Mouse (Mus musculus): ENCODE results near the gene Slc12a8. TPM values are rescaled to one million over a fixed set of nuclear protein-coding genes. Genes with fewer than 3 reads are reported as not detected.
"Not testable (repeated sequence)": the region's sequence is repeated elsewhere in the genome, so short reads cannot be mapped to it uniquely, and the experiment has no call there.

The Slc12a8 gene
- total RNA-seq (2022) = under 1 TPM; 0.10 to 0.32 (median 0.22) TPM

DNA sequence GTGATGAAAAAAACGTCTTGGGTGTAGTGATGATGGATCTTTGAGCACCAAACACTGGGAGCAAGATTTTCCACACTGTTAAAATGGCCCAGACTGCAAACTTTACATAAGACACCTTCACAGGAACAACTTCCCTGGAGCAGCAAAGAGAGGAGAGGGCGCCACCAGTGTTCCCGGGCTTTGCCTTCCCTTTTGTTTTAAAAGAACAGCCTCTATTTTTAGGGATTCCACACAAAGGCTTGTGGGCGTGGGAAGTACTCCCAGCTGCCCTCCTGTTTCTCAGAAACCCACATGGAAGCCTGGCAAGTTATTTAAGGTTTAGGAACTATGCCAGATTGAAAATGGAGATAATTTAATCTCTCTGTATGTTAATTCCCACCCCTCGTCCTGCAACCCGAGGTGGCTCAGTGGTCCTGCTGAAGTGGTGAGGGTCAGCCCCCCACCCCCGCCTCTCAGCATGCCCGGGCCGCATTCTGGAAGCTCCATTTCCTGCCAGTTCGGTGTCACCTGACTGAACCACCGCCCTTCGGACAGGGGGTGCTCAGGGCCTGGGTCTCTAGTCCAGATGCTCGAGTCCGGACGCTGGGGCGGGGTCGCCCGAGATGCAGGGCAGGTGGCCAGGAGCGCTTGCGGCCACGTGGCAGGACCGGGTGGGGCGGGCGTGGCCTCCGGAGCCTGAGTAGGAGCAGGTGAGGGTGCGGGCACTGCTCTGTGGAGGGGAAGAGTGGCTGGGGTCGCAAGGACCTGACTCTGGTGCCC, at the start of gene Slc12a8:
Gene Slc12a8 (plus strand): TSS at position 522 of the 759 bp plus-strand sequence.
- DNase-seq (ENCODE audit: low spot score in 2 of 2) = no peak

DNA sequence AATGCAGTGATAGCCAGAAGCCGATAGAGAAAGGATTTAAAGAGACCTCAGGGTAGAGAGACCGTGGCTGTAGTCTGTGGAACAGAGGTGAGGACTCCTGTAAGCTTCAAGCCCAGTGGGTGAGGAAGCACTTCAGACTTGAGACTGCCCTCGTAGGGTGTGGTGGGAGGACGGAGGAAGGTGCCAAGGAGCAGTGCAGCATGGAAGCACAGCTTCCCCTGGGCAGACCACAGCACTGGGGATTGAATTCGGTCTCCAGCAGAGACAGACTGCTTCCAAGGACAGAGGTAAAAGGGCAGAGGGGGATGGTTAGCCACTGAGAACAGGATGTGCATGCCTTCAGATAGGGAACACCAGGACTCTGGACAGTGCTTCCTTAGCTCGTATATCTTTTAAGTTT, 49.7 kb upstream of the Slc12a8 start:
- DNase-seq (ENCODE audit: low spot score in 2 of 2) = no peak

DNA sequence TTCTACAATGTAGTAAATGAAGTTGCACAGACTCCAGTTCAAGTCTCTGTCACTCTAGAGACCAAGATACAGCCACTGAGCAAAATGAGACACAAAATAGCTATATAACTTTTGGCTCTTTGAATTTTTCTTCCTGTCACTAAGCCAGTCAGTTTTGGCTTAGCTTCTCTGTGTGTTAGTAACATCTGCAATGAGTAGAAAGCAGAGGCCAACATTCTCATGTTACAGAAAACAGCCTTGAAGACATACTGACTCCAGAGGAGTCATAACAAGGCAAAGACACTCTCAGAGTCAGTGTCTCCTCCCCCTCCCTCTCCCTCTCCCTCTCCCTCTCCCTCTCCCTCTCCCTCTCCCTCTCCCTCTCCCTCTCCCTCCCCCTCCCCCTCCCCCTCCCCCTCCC, 47.2 kb upstream of the Slc12a8 start:
- no peak for DNase-seq (ENCODE audit: low spot score in 2 of 2)

DNA sequence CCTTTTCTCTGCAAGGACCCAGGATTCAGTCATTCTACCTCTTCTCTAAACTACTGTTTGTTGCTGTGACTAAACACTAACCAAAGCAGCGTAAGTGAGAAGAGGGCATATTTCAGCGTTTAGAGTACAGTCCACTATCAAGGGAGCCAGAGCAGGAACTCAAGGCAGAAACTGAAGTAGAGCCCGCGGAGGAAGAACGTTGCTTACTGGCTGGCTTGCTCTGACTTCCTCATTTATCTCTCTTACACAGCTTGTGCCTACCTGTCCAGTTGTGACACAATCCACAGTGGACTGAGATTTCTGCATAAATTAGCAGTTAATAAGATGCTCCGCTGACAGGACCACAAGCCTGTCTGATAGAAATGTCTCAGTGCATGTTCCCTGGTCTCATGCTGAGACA, 42.7 kb upstream of the Slc12a8 start:
- no peak for DNase-seq (ENCODE audit: low spot score in 2 of 2)

DNA sequence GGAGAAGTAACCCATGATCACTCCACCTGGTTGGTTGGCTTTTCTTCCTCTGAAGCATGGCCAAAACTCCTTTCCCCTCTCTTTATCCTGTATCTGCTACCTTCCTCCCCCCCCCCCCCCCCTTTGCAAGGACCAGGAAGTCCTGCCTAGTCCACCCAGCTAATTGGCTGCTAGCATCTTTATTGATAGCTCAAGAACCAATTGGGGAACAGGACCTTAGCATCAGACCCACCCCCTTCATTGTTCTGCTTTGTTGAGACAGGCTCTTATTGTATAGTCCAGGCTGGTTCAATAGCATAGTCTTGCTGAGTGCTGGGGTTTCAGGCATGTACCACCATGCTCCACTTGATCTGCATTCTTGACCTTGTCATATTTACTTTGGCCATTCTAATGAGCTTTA, 37.2 kb upstream of the Slc12a8 start:
- no peak for DNase-seq (ENCODE audit: low spot score in 2 of 2)

DNA sequence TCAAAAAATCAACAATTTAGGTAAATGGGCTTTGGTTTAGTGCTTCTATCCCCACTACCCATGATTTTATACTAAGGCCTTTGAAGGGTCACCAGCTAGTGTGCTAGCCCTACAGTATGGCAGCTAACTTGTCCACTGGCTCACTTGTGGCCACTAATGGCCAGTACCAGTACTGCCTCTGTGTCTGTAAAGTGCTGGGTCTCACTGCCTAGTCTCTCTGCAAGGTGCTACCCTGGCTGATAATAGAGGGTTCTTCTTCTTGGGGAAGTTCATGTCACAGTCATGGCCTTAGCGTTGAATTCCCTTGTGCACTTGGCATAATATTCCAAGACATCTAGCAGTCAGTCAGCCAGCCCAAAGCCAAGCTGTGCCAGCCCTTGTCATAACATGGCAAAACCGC, 36.0 kb upstream of the Slc12a8 start:
- no peak for DNase-seq (ENCODE audit: low spot score in 2 of 2)

DNA sequence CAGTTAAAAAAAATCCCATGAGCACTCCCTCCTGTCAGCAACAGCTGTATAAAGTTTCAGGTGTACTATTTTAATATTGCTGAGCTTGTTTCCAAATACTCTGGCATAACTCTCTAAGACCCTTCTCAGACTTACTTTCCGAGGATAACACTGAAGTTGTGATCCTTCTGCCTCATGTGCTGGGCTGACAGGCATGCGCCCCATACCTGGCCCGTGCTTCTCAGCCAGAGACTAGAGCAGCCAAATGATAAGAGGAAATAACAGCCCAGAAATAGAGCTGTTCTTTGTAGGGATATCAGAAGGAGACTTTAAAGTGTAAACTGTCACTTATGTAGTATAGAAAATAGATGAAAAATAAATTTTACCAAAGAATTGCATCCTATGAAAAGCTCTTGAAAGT, 34.8 kb upstream of the Slc12a8 start:
- DNase-seq (ENCODE audit: low spot score in 2 of 2) = no peak

DNA sequence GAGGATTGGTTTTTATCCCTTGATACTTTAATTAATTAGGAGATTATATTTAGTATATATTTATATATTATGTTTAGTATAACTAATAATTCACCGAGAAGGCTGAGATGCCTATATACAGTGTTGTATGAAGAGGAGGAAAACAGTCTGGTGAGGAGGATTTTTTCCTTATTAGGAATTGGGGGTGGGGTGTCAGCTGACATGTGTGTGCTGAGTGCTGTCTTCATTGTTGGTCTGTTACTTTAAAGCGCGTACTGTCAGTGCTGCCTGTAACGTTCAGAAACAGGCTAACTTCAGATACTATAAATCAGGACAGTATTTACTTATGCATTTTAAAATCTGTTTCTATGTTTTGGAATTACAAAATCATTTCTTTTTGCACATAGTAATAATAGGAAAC, 29.4 kb upstream of the Slc12a8 start:
- no peak for DNase-seq (ENCODE audit: low spot score in 2 of 2)

DNA sequence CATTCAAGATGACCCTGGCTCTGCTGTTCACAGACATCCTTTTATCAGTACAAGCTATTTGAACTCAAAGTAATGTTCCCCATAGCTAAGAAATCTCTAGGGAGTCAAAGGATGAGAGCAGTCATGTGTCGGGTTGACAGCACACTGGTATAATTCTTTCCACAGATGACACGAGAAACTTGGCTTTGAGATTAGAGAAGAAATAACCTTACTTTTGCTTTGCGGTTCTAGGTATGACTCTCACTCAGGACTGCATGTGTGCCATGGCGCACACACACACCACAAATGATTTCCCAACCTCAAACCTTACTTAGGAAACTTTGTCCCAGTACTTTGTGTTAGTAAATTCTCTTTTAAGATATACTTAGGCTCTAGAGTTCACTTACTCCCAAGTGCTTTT, 22.8 kb upstream of the Slc12a8 start:
- no peak for DNase-seq (ENCODE audit: low spot score in 2 of 2)

DNA sequence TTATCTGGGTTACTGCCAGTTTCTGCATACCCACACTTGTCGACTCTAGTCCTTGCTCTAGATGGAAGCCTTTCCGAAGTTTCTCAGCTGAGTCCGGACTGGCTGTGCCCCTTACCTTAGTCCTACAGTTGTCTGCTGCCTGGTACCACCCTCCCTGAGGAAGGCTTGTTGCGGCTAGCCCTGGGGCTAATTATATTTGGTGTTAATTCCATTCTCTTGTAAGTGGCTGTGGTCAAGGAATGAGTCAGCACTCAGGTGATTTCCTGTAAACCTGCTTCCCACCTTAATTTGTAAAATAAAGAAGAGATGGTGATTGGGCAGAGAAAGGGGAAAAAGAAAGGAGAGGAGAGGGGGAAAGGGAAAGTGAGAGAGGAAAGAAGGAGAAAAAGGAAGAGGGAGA, 9.0 kb upstream of the Slc12a8 start:
- no peak for DNase-seq (ENCODE audit: low spot score in 2 of 2)

DNA sequence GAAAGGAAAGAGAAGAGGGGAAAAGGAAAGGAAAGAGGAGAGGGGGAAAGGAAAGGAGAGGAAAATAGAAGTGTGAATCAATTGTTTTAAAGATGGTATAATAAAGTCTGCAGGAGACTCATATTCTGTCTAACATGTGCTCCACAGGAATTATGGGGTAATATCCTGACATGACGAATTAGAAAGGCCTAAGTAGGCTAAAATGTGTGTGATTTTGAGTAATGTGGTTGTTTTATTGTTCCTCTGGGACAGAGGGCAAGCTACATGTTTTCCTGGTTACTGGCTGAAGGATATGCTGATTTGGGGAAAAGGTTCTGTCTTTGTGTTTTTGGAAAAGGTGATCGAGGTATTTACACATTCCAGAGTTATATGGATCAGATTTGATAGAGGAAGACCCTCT, 7.9 kb upstream of the Slc12a8 start:
- not testable (repeated sequence) for DNase-seq (ENCODE audit: low spot score in 2 of 2)

DNA sequence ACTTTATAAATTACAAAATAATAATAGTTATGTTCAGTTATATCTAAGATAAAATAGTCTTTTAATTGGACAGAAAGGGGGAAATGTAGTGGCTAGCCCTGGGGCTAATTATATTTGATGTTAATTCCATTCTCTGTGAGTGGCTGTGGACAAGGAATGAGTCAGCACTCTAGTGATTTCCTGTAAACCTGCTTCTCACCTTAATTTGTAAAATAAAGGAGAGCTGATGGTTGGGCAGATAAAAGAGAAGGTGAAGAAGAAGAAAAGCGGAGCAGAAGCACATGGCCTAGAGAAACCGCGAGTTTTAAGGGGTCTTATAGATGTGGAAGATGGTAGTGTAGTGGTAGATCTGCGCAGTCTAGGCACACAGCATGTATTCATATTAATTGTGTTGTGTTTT, 6.3 kb upstream of the Slc12a8 start:
- DNase-seq (ENCODE audit: low spot score in 2 of 2) = not testable (repeated sequence)

DNA sequence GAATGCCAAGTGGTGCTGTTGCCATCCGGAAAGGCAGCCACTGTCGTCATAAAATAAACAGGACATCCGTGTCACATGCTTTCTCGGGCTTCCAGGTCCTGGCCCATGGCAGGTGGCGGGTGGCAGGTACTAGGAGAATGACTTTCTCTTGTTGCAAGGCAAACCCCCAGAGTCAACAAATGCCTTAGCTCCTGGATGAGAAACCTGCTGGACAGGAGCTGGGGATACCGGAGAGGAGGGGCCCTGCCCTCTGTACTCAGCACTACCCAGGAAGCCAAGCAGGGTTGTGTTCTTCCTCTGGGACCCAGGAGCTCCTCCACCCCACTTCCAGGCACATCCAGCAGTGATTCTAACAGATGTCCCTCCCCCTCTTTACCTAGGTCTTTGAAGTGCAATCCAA, 4.6 kb upstream of the Slc12a8 start:
- no peak for DNase-seq (ENCODE audit: low spot score in 2 of 2)

DNA sequence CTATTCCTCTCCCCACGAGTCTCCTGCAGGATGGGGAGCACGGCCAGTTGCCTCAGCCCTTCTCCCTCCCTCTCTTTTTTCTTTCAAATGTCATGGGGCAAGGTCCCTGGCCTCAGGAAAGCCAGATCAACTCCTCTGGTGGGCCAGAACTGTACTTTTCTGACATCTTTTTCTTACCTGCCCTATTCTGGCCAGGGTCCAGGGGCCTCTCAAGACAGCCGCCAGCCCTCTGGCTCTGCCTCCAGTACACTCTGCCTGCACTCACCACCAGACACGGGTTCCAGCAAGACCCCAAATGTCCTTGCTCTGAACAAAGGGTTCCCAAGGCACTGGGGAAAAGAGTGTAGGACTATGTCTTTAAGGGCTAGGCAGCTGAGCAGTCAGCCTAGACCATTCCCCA, 499 bp downstream of the Slc12a8 start:
- DNase-seq (ENCODE audit: low spot score in 2 of 2) = no peak

DNA sequence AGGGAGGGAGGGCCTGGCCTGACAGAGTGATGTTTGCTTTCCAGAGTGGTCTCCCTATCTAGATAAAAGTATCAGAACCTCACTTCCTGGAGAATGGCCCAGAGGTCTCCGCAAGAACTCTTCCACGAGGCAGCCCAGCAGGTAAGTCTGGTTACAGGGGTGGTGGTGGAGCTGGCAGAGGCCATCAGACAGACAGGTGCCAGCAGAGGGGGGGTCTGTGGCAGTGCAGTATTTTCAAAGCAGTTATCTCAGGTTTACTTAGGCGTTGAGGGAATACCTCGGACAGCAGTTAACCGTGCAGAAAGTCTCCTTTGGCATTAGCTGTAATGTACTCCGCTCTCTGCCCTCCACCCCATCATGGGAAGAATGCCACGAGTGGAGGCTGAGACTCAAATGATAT, 1.1 kb downstream of the Slc12a8 start:
- no peak for DNase-seq (ENCODE audit: low spot score in 2 of 2)

DNA sequence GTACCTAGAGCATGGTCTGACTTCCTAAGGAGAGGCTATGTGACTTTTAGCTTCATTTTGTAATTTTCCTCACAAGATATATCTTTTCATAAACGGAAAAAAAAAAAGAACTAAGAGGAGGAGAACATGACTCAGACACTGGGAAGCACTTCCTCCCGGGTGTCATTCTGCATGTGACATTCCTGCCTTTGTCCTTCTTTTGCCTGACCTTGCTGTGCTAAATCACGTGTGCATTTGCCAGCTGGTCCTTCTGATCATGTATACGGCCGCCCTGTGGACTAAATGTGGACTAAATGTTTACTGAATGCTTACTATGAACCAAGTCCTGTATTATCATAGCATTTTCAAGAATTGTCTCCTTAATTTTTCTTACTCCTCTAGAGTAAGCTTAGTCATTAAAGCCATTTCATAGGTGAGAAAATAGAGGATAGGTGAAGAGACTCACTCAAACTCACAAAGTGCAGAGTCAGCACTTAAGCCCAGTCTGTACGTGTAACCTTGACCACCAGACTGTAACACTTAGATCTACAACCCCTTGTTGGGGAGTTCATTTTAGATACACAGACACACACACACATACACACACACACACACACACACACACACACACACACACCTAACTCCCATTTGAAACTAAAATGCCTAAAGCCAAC, 2.9 kb downstream of the Slc12a8 start:
- DNase-seq (ENCODE audit: low spot score in 2 of 2) = no peak

DNA sequence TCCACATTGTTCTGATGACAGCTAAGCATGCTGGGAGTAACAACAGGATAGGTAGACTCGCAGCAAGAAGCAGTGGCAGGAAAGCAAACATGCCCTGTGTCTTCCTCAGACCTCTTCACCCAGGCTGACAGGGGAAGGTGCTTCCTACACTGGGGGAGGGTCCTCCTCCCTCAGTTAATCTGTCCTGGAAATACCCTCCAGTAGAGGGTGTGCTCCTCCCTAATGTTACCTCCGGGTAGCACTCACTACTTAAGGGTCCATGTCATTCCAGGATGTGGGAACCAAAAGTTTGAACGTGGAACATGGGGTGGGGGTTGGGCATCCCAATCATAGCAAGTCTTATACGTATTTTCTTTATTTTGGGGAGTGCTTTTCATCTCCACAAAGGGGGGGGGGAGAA, 5.4 kb downstream of the Slc12a8 start:
- DNase-seq (ENCODE audit: low spot score in 2 of 2) = no peak

DNA sequence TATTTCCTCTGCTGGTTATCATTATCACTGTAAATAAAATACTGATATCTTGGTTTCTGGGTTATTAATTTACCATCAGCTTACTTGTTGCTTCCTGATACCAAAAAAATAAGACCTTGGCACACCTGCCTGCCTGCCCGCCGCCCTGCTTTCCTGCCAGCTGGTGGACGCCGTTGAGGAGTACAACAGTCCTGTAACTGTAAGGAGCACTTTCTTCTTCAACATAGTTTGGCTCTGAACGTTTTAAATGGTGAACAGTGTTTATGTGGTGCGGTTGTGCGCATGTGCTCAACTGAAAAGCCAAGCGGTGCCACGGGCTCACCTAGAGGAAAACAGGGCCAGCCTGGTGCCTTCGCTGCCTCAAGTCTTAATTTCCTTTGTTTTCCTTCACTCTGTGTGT, 6.4 kb downstream of the Slc12a8 start:
- no peak for DNase-seq (ENCODE audit: low spot score in 2 of 2)

DNA sequence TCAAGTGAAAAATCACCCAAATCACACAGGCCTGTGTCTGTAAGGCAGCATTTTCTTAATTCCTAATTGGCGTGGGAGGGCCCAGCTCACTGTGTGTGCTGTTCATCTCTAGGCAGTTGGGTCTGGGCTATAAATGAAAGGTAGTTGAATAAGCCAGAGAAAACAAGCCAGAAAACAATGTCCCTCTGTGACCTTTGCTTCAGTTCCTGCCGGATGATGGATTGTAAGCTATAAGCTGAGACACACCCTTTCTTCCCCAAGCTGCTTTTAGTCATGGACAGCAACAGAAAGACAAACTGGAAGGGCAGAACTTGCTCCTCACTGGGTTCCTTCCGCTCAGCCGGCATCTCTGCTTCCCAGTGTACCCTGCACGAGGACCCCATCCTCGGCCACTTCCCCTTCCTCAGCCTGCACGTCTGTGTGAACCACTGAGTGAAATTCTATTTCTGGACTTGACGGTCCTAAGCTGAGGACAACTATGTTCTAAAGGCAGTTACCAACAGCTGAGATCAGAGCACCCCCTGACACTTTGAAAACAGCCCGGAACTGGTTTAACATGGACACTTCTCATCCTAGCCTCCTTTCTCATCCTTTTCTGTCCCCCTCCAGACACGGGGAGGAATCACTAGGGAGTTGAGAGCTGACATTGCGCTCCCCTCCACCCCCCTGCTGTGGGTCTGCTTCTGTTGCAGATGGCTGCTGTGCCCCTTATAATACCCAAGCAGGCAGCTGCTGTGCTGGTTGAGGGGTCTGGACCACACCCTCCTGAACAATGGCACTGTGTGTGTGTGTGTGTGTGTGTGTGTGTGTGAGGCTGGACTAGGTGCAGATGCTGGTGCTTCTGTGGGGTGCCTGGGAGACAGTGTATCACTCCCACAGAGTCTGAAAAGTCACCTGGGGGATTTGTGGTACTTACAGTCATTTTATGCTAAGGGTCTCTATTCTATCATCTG, 12.7 kb downstream of the Slc12a8 start:
- DNase-seq (ENCODE audit: low spot score in 2 of 2) = no peak

DNA sequence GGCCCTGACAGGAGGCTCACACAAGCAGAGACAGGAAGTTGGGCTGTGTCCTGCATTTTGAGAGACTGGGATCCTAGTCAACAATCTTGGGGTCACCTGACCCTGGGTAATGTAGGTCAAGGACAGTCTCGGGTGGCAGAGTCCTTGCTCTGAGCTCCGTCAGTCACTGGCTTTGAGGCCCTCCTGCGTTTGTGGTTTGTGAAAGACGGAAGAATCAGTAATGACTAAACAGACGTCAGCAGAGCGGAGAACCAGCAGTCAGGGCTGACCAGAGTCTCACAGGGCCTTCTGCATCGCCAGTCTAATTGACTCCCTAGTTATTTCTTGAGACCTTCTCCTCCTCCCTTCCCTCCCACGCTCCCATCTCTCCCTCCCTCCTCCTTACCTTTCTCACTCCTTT, 14.1 kb downstream of the Slc12a8 start:
- no peak for DNase-seq (ENCODE audit: low spot score in 2 of 2)

DNA sequence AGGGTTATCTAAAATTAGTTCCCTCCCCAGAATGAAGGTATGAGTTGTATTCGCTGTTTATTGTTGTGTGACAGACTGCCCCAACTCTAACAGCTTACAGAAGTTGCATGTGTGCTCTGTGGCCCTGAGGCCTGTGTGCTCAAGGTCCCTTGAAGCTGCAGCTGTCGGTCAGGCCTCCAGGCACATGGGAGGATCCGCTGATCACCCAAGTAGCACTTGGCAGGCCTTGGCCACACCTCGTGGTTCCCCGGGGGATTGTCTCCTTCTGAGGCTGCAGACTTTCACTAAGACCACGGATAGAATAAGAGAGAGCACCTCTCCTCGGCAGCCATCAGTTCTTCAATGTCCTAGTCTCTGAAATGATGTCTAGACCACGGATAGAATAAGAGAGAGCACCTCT, 19.3 kb downstream of the Slc12a8 start:
- DNase-seq (ENCODE audit: low spot score in 2 of 2) = no peak
